Mouse (Mus musculus): Measurements from ENCODE around the gene Lmo3. TPM values are rescaled to one million over a fixed set of nuclear protein-coding genes. Genes with fewer than 3 reads are reported as not detected.

Gene Lmo3
- total RNA-seq, 2 experiments from 2014 or later, result 200 to 201 TPM

DNA sequence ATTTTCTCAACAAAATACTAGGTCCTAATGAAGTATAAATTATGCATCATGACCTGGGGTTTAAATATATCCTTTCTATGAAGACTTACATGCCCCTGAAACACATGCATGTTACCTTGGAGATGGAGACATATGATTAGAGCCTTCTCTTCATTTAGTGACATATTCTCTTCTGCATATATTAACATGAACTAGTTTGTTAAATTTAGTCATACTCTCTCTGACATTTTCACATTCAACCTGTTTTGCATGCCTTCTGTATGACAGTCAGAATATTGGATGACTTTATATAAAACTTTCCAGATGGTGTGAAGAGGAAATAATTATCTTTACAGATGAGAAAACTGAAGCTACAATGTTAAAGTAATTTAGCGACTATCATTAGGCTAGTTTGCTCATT is 77.8 kb downstream of the Lmo3 start:
- Histone ChIP-seq H3K4me3 (no peak overlapping the region), H3K27ac (peak overlapping the region; percentile 57)
- DNase-seq (ENCODE audit: low spot score in 2 of 2), result peak in 1 of 2 experiments; percentile 7
- TF ChIP-seq CTCF (conservative IDR thresholded peaks at IDR 0.05), result no peak

DNA sequence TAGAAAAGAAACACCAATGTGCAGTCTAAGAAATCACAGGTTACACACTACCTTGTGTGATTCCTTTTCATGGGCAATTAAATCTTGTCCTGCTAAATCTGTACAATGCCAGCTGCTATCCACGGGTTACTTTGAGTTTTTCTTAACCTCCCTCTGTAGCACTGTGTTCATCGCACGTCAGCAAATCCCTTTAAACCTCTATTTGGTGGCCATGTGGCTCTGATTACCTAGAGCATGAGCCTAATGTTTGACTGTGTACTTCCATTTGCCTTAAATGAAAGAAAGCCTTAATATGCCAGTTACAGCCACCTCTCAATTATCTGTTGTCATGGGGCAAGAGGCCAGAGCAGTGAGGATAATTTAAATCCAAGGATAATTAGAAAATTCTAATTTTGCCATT is 98.9 kb downstream of the Lmo3 start:
- no peak for DNase-seq (ENCODE audit: low spot score in 2 of 2)
- Histone ChIP-seq H3K4me3 (no peak overlapping the region), H3K27ac (no peak overlapping the region)
- TF ChIP-seq CTCF (conservative IDR thresholded peaks at IDR 0.05), result no peak

- TF ChIP-seq CTCF (conservative IDR thresholded peaks at IDR 0.05), result peak; percentile 98
- DNase-seq (ENCODE audit: low spot score in 2 of 2), result peak; percentile 72 to 79
- H3K27ac ChIP-seq, result no peak overlapping the region
- no peak overlapping the region for H3K4me3 ChIP-seq
Observed at GRCm38 (mm10) chr6:138477611-138478010, 104.2 kb downstream of the Lmo3 start.

- Histone ChIP-seq H3K27ac (no peak overlapping the region), H3K4me3 (no peak overlapping the region)
- TF ChIP-seq CTCF (conservative IDR thresholded peaks at IDR 0.05), result no peak
- no peak for DNase-seq (ENCODE audit: low spot score in 2 of 2)
Observed at GRCm38 (mm10) chr6:138469204-138469603, 112.6 kb downstream of the Lmo3 start.

- Histone ChIP-seq H3K4me3 (no peak overlapping the region), H3K27ac (no peak overlapping the region)
- no peak for DNase-seq (ENCODE audit: low spot score in 2 of 2)
- TF ChIP-seq CTCF (conservative IDR thresholded peaks at IDR 0.05), result no peak
Observed at GRCm38 (mm10) chr6:138444515-138445048, 137.2 kb downstream of the Lmo3 start.

GRCm38 (mm10) chr6:138437351-138437750 is 144.4 kb downstream of the Lmo3 start:
- H3K4me3 ChIP-seq, result no peak overlapping the region
- no peak for DNase-seq (ENCODE audit: low spot score in 2 of 2)
- TF ChIP-seq CTCF (conservative IDR thresholded peaks at IDR 0.05), result no peak

DNA sequence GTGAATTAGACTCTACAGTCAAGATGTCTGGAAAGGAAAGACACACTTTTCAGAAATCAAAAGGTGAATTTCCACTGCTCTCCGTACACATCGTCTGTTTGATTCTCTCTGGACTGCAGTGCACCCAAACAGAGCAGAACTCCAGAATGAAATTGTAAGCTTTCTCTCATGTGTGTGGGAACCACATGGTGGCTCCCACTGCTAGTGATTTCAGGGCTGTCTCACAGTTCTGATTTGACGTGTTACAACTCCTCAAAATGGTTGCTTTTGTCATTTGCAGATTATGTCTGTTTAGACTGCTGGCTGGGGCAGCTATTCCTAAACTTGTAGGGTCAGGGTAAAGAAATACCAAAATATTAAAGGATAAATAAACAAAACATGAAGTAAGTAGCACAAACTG is 145.0 kb downstream of the Lmo3 start:
- peak; percentile 61 for TF ChIP-seq CTCF (conservative IDR thresholded peaks at IDR 0.05)
- no peak overlapping the region for H3K4me3 ChIP-seq
- no peak for DNase-seq (ENCODE audit: low spot score in 2 of 2)
- no peak overlapping the region for H3K27ac ChIP-seq

More at GRCm38 (mm10) chr6:138437351-138437750, 144.4 kb downstream of the Lmo3 start:
- no peak overlapping the region for H3K27ac ChIP-seq

- no peak for TF ChIP-seq CTCF (conservative IDR thresholded peaks at IDR 0.05)
Observed at GRCm38 (mm10) chr6:138427394-138427793, 154.4 kb downstream of the Lmo3 start.

DNA sequence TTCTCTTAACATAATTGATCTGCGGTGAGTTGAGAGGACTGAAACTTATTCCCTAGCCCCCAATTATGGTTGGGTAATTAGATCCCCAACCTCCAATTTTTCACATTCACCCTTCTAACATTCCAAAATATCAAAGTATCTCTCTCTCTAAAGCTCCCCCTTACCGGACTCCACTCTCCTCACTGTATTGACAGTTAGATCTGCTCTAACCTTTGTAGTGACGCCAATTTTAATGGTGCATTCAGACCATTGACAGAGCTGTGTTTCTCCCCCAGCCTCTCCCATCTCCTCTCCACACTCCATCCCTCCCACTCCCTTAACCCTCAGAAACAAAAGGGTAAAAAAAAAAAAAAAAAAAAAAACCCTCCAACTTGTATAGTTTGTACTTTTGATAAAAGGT is 154.9 kb downstream of the Lmo3 start:
- DNase-seq (ENCODE audit: low spot score in 2 of 2), result no peak
- H3K27ac ChIP-seq, result no peak overlapping the region
- TF ChIP-seq CTCF (conservative IDR thresholded peaks at IDR 0.05), result no peak
- H3K4me3 ChIP-seq, result no peak overlapping the region

More at GRCm38 (mm10) chr6:138427394-138427793, 154.4 kb downstream of the Lmo3 start:
- no peak overlapping the region for H3K27ac ChIP-seq
- DNase-seq (ENCODE audit: low spot score in 2 of 2), result no peak
- no peak overlapping the region for H3K4me3 ChIP-seq

DNA sequence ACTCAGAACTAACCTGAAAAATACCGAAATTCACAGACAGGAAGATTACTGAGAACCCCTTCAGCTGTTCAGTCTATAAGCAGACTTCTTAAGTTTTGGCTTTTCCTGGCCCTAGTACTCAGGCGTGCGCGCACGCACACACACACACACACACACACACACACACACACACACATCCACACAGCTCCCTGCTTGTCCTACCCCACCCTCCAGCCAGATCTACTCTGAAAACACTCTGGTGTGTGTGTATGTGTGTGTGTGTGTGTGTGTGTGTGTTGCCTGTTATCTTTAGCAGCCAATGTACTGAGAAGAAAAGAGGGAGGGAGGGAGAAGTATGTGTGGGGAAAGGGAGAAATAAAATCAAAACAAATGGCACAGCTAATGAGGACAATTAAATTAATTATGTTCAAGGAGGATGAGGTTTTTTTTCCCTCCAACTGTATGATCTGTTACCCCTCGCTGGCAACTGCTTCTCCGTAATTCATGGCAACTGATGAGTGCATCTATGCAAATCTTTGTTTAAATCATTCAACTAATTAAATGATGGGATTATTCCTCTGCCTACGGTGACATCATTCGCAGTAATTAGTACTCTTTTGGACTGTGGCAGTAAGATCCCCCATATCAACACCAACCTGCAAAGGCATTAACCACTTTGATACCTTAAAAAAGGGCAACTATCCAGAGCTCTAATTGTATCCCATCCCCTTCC is 157.1 kb downstream of the Lmo3 start:
- no peak overlapping the region for H3K27ac ChIP-seq
- TF ChIP-seq CTCF (conservative IDR thresholded peaks at IDR 0.05), result no peak
- no peak overlapping the region for H3K4me3 ChIP-seq
- no peak for DNase-seq (ENCODE audit: low spot score in 2 of 2)

DNA sequence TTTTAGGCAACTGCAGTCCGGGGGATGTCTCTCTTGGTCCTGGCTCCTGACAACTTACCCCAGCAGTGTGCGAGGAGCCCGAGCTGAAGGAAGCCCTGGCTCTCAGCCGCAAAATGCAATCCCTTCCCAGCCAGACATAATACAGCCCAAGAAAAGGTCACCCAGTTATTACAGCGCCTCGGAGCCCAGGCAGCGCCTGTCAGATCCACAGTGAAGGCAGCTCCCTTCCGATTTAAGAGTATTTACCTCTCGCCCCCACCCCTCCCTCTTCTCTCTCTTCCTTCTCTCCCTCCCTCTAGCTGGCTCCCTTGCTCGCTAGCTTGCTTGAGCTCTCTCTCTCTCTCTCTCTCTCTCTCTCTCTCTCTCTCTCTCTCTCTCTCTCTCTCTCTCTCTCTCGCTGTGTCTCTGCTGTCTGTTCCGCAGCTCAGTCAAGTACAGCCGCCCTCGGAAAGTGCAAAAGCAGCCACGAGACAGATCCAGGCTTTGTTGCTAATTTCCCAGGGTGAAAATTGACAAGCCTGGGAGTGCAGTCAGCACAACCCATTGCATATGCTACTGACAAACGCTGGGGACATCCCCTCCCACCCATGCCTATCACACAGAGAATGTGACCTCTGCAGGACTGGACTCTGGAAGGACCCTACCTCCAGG is 159.0 kb downstream of the Lmo3 start:
- 0 out of 2 replicates have a peak, but pooled peaks have one; percentile 23 for TF ChIP-seq CTCF (conservative IDR thresholded peaks at IDR 0.05)
- Histone ChIP-seq H3K27ac (peak overlapping the region; percentile 95), H3K4me3 (peak overlapping the region; percentile 75)
- DNase-seq (ENCODE audit: low spot score in 2 of 2), result peak; percentile 59 to 70

DNA sequence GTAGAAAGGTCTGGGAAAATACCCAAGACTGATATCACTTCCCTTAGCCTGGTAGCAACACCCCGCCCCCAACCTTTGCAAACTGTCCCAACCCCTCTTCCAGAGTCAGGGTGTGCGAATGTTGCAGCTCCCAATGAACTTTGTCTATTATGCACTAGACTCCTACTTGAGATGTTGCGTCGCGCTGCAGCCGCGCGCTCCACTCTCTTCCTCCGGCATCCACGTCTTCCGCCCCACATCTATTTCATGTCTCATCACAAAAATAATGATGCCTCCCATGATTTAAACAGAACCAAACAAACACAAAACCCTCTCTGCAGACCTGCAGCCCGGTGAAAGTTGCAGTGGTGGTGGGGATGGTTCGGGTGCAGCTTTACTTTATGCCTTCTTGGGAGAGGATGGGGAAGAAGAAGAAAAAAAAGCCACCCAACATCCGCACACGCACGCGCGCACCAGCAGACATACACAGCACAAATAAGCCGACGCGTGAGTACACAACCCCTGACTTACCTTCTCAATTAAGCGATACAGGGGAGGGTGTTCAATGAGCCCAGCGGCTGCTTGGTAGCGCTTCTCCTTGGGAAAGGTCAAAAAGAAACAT is 159.7 kb downstream of the Lmo3 start:
- Histone ChIP-seq H3K27ac (peak overlapping the region; percentile 95), H3K4me3 (peak overlapping the region; percentile 75)
- TF ChIP-seq CTCF (conservative IDR thresholded peaks at IDR 0.05), result no peak
- peak in 1 of 2 experiments; percentile 23 for DNase-seq (ENCODE audit: low spot score in 2 of 2)

- no peak for TF ChIP-seq CTCF (conservative IDR thresholded peaks at IDR 0.05)
- peak; percentile 34 to 48 for DNase-seq (ENCODE audit: low spot score in 2 of 2)
- H3K27ac ChIP-seq, result peak overlapping the region; percentile 95
- H3K4me3 ChIP-seq, result peak overlapping the region; percentile 75
Observed at GRCm38 (mm10) chr6:138421191-138421613, 160.6 kb downstream of the Lmo3 start.

Measured in layer of hippocampus, adult 2 months (tissue).